Mouse (Mus musculus): ENCODE results near the gene Cfap57. TPM values are rescaled to one million over a fixed set of nuclear protein-coding genes. Genes with fewer than 3 reads are reported as not detected.

Cfap57 gene
- polyA plus RNA-seq, 1 experiment from 2014 or later, result 0.19 TPM

DNA sequence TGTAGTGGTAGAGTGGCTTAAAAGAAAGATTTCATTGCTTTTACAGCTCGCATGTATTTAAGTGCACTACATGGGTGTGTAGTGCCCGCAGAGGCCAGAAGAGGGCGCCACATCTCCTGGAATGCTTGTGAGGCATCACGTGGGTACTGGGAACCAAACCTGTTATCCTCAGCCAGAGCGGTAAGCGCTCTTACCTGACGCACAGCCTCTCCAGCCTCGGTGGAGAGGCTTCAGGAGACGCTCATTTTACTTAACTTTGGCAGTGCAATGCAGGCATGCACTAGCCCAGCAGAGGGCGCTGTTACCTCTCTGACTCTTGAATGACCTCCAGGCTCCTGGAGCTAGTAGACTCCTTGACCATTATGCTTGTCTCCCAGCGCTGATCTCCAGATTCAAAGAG, 8.0 kb downstream of the Cfap57 start:
- Histone ChIP-seq H3K4me2 (replicated peaks; ENCODE audit: low read depth, low read length) (no peak overlapping the region), H3K9me3 (ENCODE audit: control insufficient read depth, low read depth, low read length) (0 out of 2 replicates have a peak, but pooled peaks cover 6% of the 10 kb centered on the region), H3K9ac (replicated peaks; ENCODE audit: low read depth, low read length) (no peak overlapping the region), H3K36me3 (ENCODE audit: control insufficient read depth, insufficient read depth, low read length) (no peaks in the 10 kb centered on the region), H3K4me1 (ENCODE audit: control insufficient read depth, insufficient read depth, low read length) (no peaks in the 10 kb centered on the region), H3K4me3 (ENCODE audit: low read depth, low read length) (no peak overlapping the region), H3K27me3 (ENCODE audit: control insufficient read depth, insufficient read depth, low read length) (no peaks in the 10 kb centered on the region), H3K27ac (ENCODE audit: low read length) (no peak overlapping the region)
- no peak for ATAC-seq (ENCODE audit: insufficient number of reproducible peaks, insufficient read depth, low FRiP score, low read depth)
- whole genome bisulfite sequencing, result 22% methylated on average over 11 of the region's 11 CpGs

DNA sequence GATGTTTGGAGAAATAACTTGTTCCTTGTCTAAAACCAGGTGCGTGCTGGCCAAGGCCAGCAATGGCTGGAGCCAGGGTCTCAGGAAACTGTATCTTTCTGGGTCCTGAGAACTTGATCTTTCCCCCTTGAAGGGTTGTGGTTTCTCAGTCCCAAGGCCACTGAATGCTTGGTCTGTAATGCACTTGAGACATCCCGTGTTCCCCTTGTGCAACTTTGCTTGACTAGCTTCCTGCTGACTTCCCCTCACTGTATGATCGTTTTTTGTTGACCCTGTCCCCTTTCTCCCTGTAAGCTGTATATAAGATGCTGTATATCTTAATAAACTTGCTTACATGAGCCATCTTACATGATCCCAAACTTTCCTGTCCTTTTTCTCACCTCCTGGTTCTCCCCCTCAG, 10.7 kb downstream of the Cfap57 start:
- H3K4me2 ChIP-seq (replicated peaks; ENCODE audit: low read depth, low read length), result no peak overlapping the region
- H3K4me3 ChIP-seq (ENCODE audit: low read depth, low read length), result no peak overlapping the region
- H3K9ac ChIP-seq (replicated peaks; ENCODE audit: low read depth, low read length), result no peak overlapping the region
- no peak for ATAC-seq (ENCODE audit: insufficient number of reproducible peaks, insufficient read depth, low FRiP score, low read depth)
- 69% methylated on average over 3 of the region's 3 CpGs for WGBS
- H3K4me1 ChIP-seq (ENCODE audit: control insufficient read depth, insufficient read depth, low read length), result no peaks in the 10 kb centered on the region
- H3K36me3 ChIP-seq (ENCODE audit: control insufficient read depth, insufficient read depth, low read length), result no peaks in the 10 kb centered on the region
- no peak overlapping the region for H3K27ac ChIP-seq (ENCODE audit: low read length)
- H3K27me3 ChIP-seq (ENCODE audit: control insufficient read depth, insufficient read depth, low read length), result no peaks in the 10 kb centered on the region
- H3K9me3 ChIP-seq (ENCODE audit: control insufficient read depth, low read depth, low read length), result no peaks in the 10 kb centered on the region

- no peak for ATAC-seq (ENCODE audit: insufficient number of reproducible peaks, insufficient read depth, low FRiP score, low read depth)
- WGBS, result 47% methylated on average over 4 of the region's 4 CpGs
Observed at GRCm38 (mm10) chr4:118604065-118604464, 16.5 kb downstream of the Cfap57 start.

DNA sequence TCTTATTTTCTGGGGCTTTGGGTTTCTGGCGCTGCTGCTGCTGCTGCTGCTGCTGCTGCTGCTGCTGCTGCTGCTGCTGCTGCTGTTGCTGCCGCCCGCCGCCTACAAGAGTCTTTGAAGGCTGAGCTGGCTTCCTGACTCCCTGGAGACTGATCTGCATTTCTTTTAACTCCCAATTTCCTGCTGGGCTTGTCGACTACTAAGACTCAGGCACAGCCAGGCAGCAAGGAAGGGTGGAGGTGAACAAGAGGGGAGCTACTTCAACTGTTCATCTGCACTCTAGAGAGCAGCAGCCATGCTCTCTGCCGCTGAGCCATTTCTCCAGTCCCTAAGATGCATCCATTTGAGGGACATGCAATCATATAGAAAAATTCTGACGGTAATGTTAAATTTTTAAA, 30.8 kb downstream of the Cfap57 start:
- H3K36me3 ChIP-seq (ENCODE audit: control insufficient read depth, insufficient read depth, low read length), result no peaks in the 10 kb centered on the region
- no peak overlapping the region for H3K4me3 ChIP-seq (ENCODE audit: low read depth, low read length)
- H3K27ac ChIP-seq (ENCODE audit: low read length), result no peak overlapping the region
- no peak overlapping the region for H3K4me2 ChIP-seq (replicated peaks; ENCODE audit: low read depth, low read length)
- 0 out of 2 replicates have a peak, but pooled peaks cover 3% of the 10 kb centered on the region for H3K4me1 ChIP-seq (ENCODE audit: control insufficient read depth, insufficient read depth, low read length)
- ATAC-seq (ENCODE audit: insufficient number of reproducible peaks, insufficient read depth, low FRiP score, low read depth), result no peak
- H3K9ac ChIP-seq (replicated peaks; ENCODE audit: low read depth, low read length), result no peak overlapping the region
- 15% methylated on average over 7 of the region's 7 CpGs for WGBS
- no peaks in the 10 kb centered on the region for H3K9me3 ChIP-seq (ENCODE audit: control insufficient read depth, low read depth, low read length)
- no peaks in the 10 kb centered on the region for H3K27me3 ChIP-seq (ENCODE audit: control insufficient read depth, insufficient read depth, low read length)

More at GRCm38 (mm10) chr4:118604065-118604464, 16.5 kb downstream of the Cfap57 start:
- Histone ChIP-seq H3K4me1 (ENCODE audit: control insufficient read depth, insufficient read depth, low read length) (no peaks in the 10 kb centered on the region), H3K9ac (replicated peaks; ENCODE audit: low read depth, low read length) (no peak overlapping the region), H3K4me3 (ENCODE audit: low read depth, low read length) (no peak overlapping the region), H3K36me3 (ENCODE audit: control insufficient read depth, insufficient read depth, low read length) (no peaks in the 10 kb centered on the region), H3K27me3 (ENCODE audit: control insufficient read depth, insufficient read depth, low read length) (no peaks in the 10 kb centered on the region), H3K9me3 (ENCODE audit: control insufficient read depth, low read depth, low read length) (no peaks in the 10 kb centered on the region), H3K4me2 (replicated peaks; ENCODE audit: low read depth, low read length) (no peak overlapping the region), H3K27ac (ENCODE audit: low read length) (no peak overlapping the region)

DNA sequence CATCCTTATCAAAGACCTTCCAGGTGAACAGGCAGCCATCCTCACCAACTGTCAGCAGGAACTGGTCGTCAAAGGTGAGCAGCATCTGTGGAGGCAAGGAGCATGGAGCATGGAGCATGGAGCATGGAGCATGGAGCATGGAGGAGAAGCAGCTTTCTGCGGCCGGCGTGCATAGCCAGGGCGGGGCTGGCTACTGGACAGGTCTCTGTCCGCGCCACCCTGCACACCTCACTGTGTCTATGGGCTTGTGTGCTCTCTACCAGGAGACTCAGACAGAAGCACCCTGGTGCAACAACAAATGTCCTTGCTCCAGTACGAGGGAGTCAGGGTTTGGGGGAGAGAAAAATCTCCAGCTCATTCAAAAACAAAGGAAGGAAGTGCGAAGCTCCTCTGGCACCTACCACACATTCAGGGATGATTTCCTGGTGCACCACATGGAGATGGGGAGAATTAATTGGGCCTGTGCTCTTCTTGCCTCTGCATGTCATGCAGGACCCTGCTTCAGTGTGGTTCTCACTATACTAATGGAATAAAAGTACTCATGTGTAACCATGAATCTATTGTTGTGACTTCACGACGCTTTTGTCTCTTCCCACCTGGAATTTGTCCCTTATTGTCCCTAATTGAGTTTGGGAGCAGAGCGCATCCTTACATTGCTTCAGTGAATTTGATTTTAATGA, 31.4 kb downstream of the Cfap57 start:
- H3K27ac ChIP-seq (ENCODE audit: low read length), result no peak overlapping the region
- H3K9ac ChIP-seq (replicated peaks; ENCODE audit: low read depth, low read length), result no peak overlapping the region
- H3K27me3 ChIP-seq (ENCODE audit: control insufficient read depth, insufficient read depth, low read length), result no peaks in the 10 kb centered on the region
- H3K9me3 ChIP-seq (ENCODE audit: control insufficient read depth, low read depth, low read length), result no peaks in the 10 kb centered on the region
- H3K4me3 ChIP-seq (ENCODE audit: low read depth, low read length), result no peak overlapping the region
- 0 out of 2 replicates have a peak, but pooled peaks cover 3% of the 10 kb centered on the region for H3K4me1 ChIP-seq (ENCODE audit: control insufficient read depth, insufficient read depth, low read length)
- no peak overlapping the region for H3K4me2 ChIP-seq (replicated peaks; ENCODE audit: low read depth, low read length)
- WGBS, result 70% methylated on average over 12 of the region's 12 CpGs
- no peaks in the 10 kb centered on the region for H3K36me3 ChIP-seq (ENCODE audit: control insufficient read depth, insufficient read depth, low read length)
- no peak for ATAC-seq (ENCODE audit: insufficient number of reproducible peaks, insufficient read depth, low FRiP score, low read depth)

- Histone ChIP-seq H3K9ac (replicated peaks; ENCODE audit: low read depth, low read length) (no peak overlapping the region), H3K4me2 (replicated peaks; ENCODE audit: low read depth, low read length) (no peak overlapping the region), H3K27ac (ENCODE audit: low read length) (no peak overlapping the region), H3K9me3 (ENCODE audit: control insufficient read depth, low read depth, low read length) (no peaks in the 10 kb centered on the region), H3K36me3 (ENCODE audit: control insufficient read depth, insufficient read depth, low read length) (no peaks in the 10 kb centered on the region), H3K4me1 (ENCODE audit: control insufficient read depth, insufficient read depth, low read length) (0 out of 2 replicates have a peak, but pooled peaks cover 3% of the 10 kb centered on the region), H3K27me3 (ENCODE audit: control insufficient read depth, insufficient read depth, low read length) (no peaks in the 10 kb centered on the region), H3K4me3 (ENCODE audit: low read depth, low read length) (no peak overlapping the region)
- 95% methylated on average over 8 of the region's 8 CpGs for WGBS
- no peak for ATAC-seq (ENCODE audit: insufficient number of reproducible peaks, insufficient read depth, low FRiP score, low read depth)
Observed at GRCm38 (mm10) chr4:118582629-118583028, 37.9 kb downstream of the Cfap57 start.

DNA sequence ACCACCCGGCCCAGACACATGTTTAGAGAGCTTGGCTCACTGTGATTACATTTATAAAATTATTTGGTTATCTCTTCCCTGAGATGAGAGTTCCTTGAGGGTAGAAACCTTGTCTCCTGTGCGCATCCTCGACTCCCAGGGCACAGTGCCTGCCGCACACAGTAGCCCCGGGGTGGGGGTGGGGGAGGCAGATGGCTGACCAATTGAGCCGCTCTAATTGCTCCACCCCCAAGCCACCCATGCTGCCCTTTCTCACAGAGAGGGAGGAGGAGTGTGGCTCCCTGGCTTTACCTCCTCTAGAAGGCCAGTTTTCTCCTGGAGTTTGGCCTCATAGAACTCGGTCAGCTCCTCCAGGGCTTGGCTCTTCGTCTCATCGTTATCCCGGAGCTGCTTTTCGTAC, 39.1 kb downstream of the Cfap57 start:
- no peak overlapping the region for H3K27ac ChIP-seq (ENCODE audit: low read length)
- H3K4me1 ChIP-seq (ENCODE audit: control insufficient read depth, insufficient read depth, low read length), result no peaks in the 10 kb centered on the region
- no peaks in the 10 kb centered on the region for H3K27me3 ChIP-seq (ENCODE audit: control insufficient read depth, insufficient read depth, low read length)
- 39% methylated on average over 11 of the region's 11 CpGs for WGBS
- no peak for ATAC-seq (ENCODE audit: insufficient number of reproducible peaks, insufficient read depth, low FRiP score, low read depth)
- H3K4me3 ChIP-seq (ENCODE audit: low read depth, low read length), result no peak overlapping the region
- H3K9ac ChIP-seq (replicated peaks; ENCODE audit: low read depth, low read length), result no peak overlapping the region
- H3K4me2 ChIP-seq (replicated peaks; ENCODE audit: low read depth, low read length), result no peak overlapping the region
- no peaks in the 10 kb centered on the region for H3K36me3 ChIP-seq (ENCODE audit: control insufficient read depth, insufficient read depth, low read length)
- H3K9me3 ChIP-seq (ENCODE audit: control insufficient read depth, low read depth, low read length), result no peaks in the 10 kb centered on the region

- ATAC-seq (ENCODE audit: insufficient number of reproducible peaks, insufficient read depth, low FRiP score, low read depth), result no peak
- H3K4me3 ChIP-seq (ENCODE audit: low read depth, low read length), result no peak overlapping the region
- H3K27ac ChIP-seq (ENCODE audit: low read length), result no peak overlapping the region
- no peaks in the 10 kb centered on the region for H3K9me3 ChIP-seq (ENCODE audit: control insufficient read depth, low read depth, low read length)
- no peak overlapping the region for H3K4me2 ChIP-seq (replicated peaks; ENCODE audit: low read depth, low read length)
- no peak overlapping the region for H3K9ac ChIP-seq (replicated peaks; ENCODE audit: low read depth, low read length)
- no peaks in the 10 kb centered on the region for H3K36me3 ChIP-seq (ENCODE audit: control insufficient read depth, insufficient read depth, low read length)
- 47% methylated on average over 13 of the region's 13 CpGs for WGBS
- no peaks in the 10 kb centered on the region for H3K4me1 ChIP-seq (ENCODE audit: control insufficient read depth, insufficient read depth, low read length)
- H3K27me3 ChIP-seq (ENCODE audit: control insufficient read depth, insufficient read depth, low read length), result no peaks in the 10 kb centered on the region
Observed at GRCm38 (mm10) chr4:118579313-118579712, 41.3 kb downstream of the Cfap57 start.

- H3K27me3 ChIP-seq (ENCODE audit: control insufficient read depth, insufficient read depth, low read length), result no peaks in the 10 kb centered on the region
- H3K4me3 ChIP-seq (ENCODE audit: low read depth, low read length), result no peak overlapping the region
- H3K4me2 ChIP-seq (replicated peaks; ENCODE audit: low read depth, low read length), result no peak overlapping the region
- no peaks in the 10 kb centered on the region for H3K9me3 ChIP-seq (ENCODE audit: control insufficient read depth, low read depth, low read length)
- H3K4me1 ChIP-seq (ENCODE audit: control insufficient read depth, insufficient read depth, low read length), result no peaks in the 10 kb centered on the region
- no peak overlapping the region for H3K9ac ChIP-seq (replicated peaks; ENCODE audit: low read depth, low read length)
- WGBS, result 2% methylated on average over 6 of the region's 6 CpGs
- no peaks in the 10 kb centered on the region for H3K36me3 ChIP-seq (ENCODE audit: control insufficient read depth, insufficient read depth, low read length)
- ATAC-seq (ENCODE audit: insufficient number of reproducible peaks, insufficient read depth, low FRiP score, low read depth), result 0 out of 2 replicates have a peak, but pooled peaks have one; percentile 28
- H3K27ac ChIP-seq (ENCODE audit: low read length), result no peak overlapping the region
Observed at GRCm38 (mm10) chr4:118576097-118576496, 44.5 kb downstream of the Cfap57 start.
